Mouse (Mus musculus) neural tube, embryonic 15.5 days (tissue): ENCODE results near the gene Ifnar1. TPM values are rescaled to one million over a fixed set of nuclear protein-coding genes. Genes with fewer than 3 reads are reported as not detected.

Experiments used
- ATAC-seq: fragments of 200-750 bp; cut with Nextera tagmentation; 2 replicates; pipeline ENCODE4 v1.8.0; 2017; ENCODE audit warnings: mild to moderate bottlenecking, moderate TSS enrichment, moderate library complexity; ENCODE audit not compliant: low FRiP score
- H3K27ac ChIP-seq: fragments of 300-500 bp; sonication (generic); replicated peaks from 2 replicates; pipeline ENCODE4 v1.5.1; 2015; ENCODE audit warnings: mild to moderate bottlenecking, inconsistent platforms
- H3K27me3 ChIP-seq: fragments of 300-500 bp; sonication (generic); replicated peaks from 2 replicates; pipeline ENCODE4 v1.6.1; 2015; ENCODE audit warnings: inconsistent platforms
- H3K36me3 ChIP-seq: fragments of 300-500 bp; sonication (generic); 2 replicates; pipeline ENCODE4 v1.6.1; 2015; ENCODE audit warnings: inconsistent platforms
- H3K4me1 ChIP-seq: fragments of 300-500 bp; sonication (generic); 2 replicates; pipeline ENCODE4 v1.6.1; 2015; ENCODE audit warnings: inconsistent platforms
- H3K4me2 ChIP-seq: fragments of 300-500 bp; sonication (generic); 2 replicates; pipeline ENCODE4 v1.6.1; 2015; ENCODE audit warnings: inconsistent platforms, mild to moderate bottlenecking, moderate library complexity
- H3K4me3 ChIP-seq: fragments of 300-500 bp; sonication (generic); replicated peaks from 2 replicates; pipeline ENCODE4 v1.5.1; 2015; ENCODE audit warnings: mild to moderate bottlenecking, inconsistent platforms
- H3K9ac ChIP-seq: fragments of 300-500 bp; sonication (generic); replicated peaks from 2 replicates; pipeline ENCODE4 v1.6.1; 2015; ENCODE audit warnings: mild to moderate bottlenecking, inconsistent platforms
- H3K9me3 ChIP-seq: fragments of 300-500 bp; sonication (generic); replicated peaks from 2 replicates; pipeline ENCODE4 v1.6.1; 2016; ENCODE audit warnings: inconsistent platforms
- WGBS: fragments of 180-500 bp; shearing (Covaris S2); methylation state at CpG from one replicate; pipeline ENCODE4 v1.1.7; 2015; ENCODE audit warnings: mixed read lengths; 5-methylcytosine and 5-hydroxymethylcytosine counted together
- polyA plus RNA-seq: library from polyadenylated mRNA; unstranded; fragments of >200 nt; fragmentation: Nextera tagmentation; extraction: Ambion mirVana; gene quantifications from 2 replicates; pipeline ENCODE4 v1.2.1, GENCODE M21; 2015

Ifnar1 gene
- polyA plus RNA-seq, 1 experiment from 2014 or later = 45.3 TPM

- Histone ChIP-seq H3K27ac (no peak overlapping the region), H3K27me3 (no peaks in the 10 kb centered on the region), H3K9me3 (no peaks in the 10 kb centered on the region), H3K9ac (no peak overlapping the region), H3K4me3 (no peak overlapping the region), H3K4me1 (0 out of 2 replicates have a peak, but pooled peaks cover 2% of the 10 kb centered on the region), H3K36me3 (no peaks in the 10 kb centered on the region), H3K4me2 (no peak overlapping the region)
- WGBS = 88% methylated on average over 7 of the region's 7 CpGs
- ATAC-seq = no peak
These were observed 36.1 kb upstream of the Ifnar1 start for GRCm38 (mm10) chr16:91448895-91449294.

- 0 out of 2 replicates have a peak, but pooled peaks cover 2% of the 10 kb centered on the region for H3K4me1 ChIP-seq
- H3K27me3 ChIP-seq = no peaks in the 10 kb centered on the region
- no peak overlapping the region for H3K9ac ChIP-seq
- 87% methylated on average over 12 of the region's 12 CpGs for WGBS
- ATAC-seq = no peak
- no peak overlapping the region for H3K4me2 ChIP-seq
- no peak overlapping the region for H3K27ac ChIP-seq
- H3K9me3 ChIP-seq = no peaks in the 10 kb centered on the region
- no peaks in the 10 kb centered on the region for H3K36me3 ChIP-seq
- no peak overlapping the region for H3K4me3 ChIP-seq
These were observed 34.6 kb upstream of the Ifnar1 start for GRCm38 (mm10) chr16:91450137-91451064.

DNA sequence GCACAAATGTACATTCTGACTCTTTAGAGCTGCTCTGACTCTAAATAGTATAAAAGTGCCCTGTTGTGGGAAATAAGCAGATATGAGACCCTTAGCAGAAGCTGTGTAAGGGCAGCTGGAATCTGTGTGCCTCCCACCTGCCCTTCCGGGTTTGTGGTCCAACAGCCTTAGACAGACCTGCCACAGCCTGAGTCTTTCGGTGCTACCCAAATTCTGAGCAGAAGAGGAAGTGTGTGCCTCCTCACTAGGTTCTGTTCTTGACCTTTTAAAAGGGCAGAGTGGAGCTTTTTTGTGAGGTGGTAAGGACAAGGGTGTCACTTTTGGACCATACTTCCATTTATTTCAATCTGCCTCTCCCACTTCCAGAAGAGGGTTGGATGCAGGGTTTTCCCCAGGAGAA is 33.1 kb upstream of the Ifnar1 start:
- H3K27me3 ChIP-seq = no peaks in the 10 kb centered on the region
- 79% methylated on average over 2 of the region's 2 CpGs for WGBS
- no peak overlapping the region for H3K9ac ChIP-seq
- no peak overlapping the region for H3K4me2 ChIP-seq
- H3K36me3 ChIP-seq = no peaks in the 10 kb centered on the region
- H3K9me3 ChIP-seq = no peaks in the 10 kb centered on the region
- 0 out of 2 replicates have a peak, but pooled peaks cover 2% of the 10 kb centered on the region for H3K4me1 ChIP-seq
- ATAC-seq = no peak
- no peak overlapping the region for H3K4me3 ChIP-seq
- no peak overlapping the region for H3K27ac ChIP-seq

DNA sequence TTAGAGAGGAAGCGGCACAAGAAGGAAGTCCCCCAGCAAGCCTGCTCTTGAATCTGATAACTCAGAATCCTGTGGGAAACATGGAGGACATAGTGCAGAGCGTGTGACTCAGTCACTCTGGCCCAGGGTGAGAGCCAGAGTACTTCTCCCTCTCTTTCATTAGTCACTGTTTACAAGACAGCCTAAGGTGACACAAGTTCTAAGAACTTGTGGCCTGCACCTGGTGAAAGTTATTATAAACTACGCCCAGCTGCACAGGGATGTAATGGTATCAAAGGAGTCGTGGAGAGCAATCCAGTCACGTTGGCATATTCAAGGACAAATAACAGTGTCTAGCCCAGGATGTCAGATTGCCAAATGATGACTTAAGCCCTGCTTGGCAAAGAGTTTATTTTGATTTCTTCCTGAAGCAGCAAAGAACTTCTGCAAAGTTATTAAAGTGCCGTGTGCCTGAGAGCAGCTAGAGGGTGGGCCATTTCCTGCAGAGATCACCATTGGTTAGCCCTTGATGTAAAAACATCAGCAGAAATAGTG is 32.6 kb upstream of the Ifnar1 start:
- no peaks in the 10 kb centered on the region for H3K36me3 ChIP-seq
- no peak overlapping the region for H3K4me2 ChIP-seq
- H3K9me3 ChIP-seq = no peaks in the 10 kb centered on the region
- WGBS = 79% methylated on average over 6 of the region's 6 CpGs
- no peak for ATAC-seq
- no peak overlapping the region for H3K4me3 ChIP-seq
- no peaks in the 10 kb centered on the region for H3K27me3 ChIP-seq
- H3K9ac ChIP-seq = no peak overlapping the region
- no peak overlapping the region for H3K27ac ChIP-seq
- no peaks in the 10 kb centered on the region for H3K4me1 ChIP-seq

- ATAC-seq = no peak
- 75% methylated on average over 3 of the region's 4 CpGs for WGBS
- H3K27ac ChIP-seq = no peak overlapping the region
These were observed 29.2 kb upstream of the Ifnar1 start for GRCm38 (mm10) chr16:91455868-91456267.

DNA sequence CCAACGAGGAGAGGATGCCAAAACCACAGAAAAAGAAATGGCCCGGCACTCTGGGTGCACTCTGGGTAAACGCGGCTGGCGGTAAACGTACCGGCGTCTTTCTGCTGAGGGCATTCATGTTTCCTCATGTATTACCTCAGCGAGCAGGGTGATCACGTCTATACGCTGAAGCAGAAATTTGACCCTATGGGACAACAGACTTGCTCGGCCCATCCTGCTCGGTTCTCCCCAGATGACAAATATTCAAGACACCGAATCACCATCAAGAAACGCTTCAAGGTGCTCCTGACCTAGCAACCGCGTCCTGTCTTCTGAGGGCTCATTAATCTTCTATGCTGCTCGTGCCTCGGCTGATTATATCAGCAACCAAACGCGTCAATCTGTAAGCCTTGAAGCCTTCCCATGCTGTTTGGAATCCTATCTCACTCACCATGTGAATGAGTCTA is 26.7 kb upstream of the Ifnar1 start:
- no peak overlapping the region for H3K4me2 ChIP-seq
- no peaks in the 10 kb centered on the region for H3K9me3 ChIP-seq
- no peaks in the 10 kb centered on the region for H3K27me3 ChIP-seq
- H3K27ac ChIP-seq = no peak overlapping the region
- no peak overlapping the region for H3K9ac ChIP-seq
- 81% methylated on average over 21 of the region's 21 CpGs for WGBS
- ATAC-seq = no peak
- peaks cover 9% of the 10 kb centered on the region; the same call in 1 of the 2 replicates for H3K4me1 ChIP-seq
- no peak overlapping the region for H3K4me3 ChIP-seq
- H3K36me3 ChIP-seq = no peaks in the 10 kb centered on the region

More at GRCm38 (mm10) chr16:91455868-91456267, 29.2 kb upstream of the Ifnar1 start:
- Histone ChIP-seq H3K27me3 (no peaks in the 10 kb centered on the region), H3K9ac (no peak overlapping the region), H3K36me3 (no peaks in the 10 kb centered on the region), H3K9me3 (no peaks in the 10 kb centered on the region), H3K4me2 (no peak overlapping the region), H3K4me1 (peaks cover 6% of the 10 kb centered on the region; the same call in 1 of the 2 replicates), H3K4me3 (no peak overlapping the region)

- no peak overlapping the region for H3K27ac ChIP-seq
- 34% methylated on average over 5 of the region's 5 CpGs for WGBS
- H3K4me2 ChIP-seq = no peak overlapping the region
- no peaks in the 10 kb centered on the region for H3K36me3 ChIP-seq
- no peak overlapping the region for H3K9ac ChIP-seq
- H3K9me3 ChIP-seq = no peaks in the 10 kb centered on the region
- no peak overlapping the region for H3K4me3 ChIP-seq
- no peaks in the 10 kb centered on the region for H3K27me3 ChIP-seq
- no peak for ATAC-seq
- peaks cover 11% of the 10 kb centered on the region for H3K4me1 ChIP-seq
These were observed 26.1 kb upstream of the Ifnar1 start for GRCm38 (mm10) chr16:91458976-91459375.

DNA sequence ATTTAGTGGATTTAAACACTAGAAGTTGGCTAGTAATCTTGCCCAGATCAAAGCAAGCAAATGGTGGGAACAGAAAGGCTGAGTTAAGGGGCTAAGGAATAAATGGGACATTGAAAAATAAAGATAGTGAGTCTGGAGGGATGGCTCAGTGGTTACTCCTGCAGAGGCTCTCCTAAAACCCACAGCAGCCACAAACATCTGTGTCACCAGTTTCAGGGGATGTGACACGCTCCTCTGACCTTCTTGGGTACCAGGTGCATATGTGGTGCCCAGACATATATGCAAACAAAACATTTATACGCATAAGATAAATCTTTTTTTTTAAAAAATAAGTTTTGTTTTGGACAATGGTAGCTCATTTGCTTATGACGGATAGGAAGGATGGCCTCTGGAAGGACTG is 25.6 kb upstream of the Ifnar1 start:
- 92% methylated on average over 3 of the region's 3 CpGs for whole genome bisulfite sequencing
- H3K4me3 ChIP-seq = no peak overlapping the region
- H3K27me3 ChIP-seq = no peaks in the 10 kb centered on the region
- H3K36me3 ChIP-seq = no peaks in the 10 kb centered on the region
- H3K27ac ChIP-seq = no peak overlapping the region
- no peak overlapping the region for H3K4me2 ChIP-seq
- peaks cover 15% of the 10 kb centered on the region for H3K4me1 ChIP-seq
- H3K9ac ChIP-seq = no peak overlapping the region
- no peak for ATAC-seq
- H3K9me3 ChIP-seq = no peaks in the 10 kb centered on the region

DNA sequence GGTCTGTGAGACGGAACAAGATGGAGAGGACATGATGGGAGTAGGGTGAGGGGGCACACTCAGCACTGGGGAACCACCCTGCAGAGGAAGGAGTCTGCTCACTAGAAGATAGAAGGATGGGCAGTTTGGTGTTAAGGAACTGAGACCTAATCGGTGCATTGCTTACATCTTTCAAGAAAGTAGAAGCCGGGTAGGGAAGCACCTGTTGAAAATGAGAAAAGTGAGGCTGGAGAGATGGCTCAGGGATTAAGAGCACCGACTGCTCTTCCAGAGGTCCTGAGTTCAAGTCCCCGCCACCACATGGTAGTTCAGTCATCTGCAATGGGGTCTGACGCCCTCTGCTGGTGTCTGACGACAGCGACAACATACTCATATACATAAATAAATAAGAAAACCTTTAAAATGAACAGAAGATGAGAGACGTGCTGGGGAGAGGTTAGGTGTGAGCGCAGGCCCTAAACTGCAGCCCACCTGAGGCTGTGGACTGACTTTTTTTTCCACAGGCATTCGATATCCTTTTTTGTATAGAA is 25.1 kb upstream of the Ifnar1 start:
- ATAC-seq = no peak
- no peaks in the 10 kb centered on the region for H3K27me3 ChIP-seq
- H3K4me1 ChIP-seq = peaks cover 15% of the 10 kb centered on the region
- H3K9me3 ChIP-seq = no peaks in the 10 kb centered on the region
- 76% methylated on average over 11 of the region's 11 CpGs for WGBS
- H3K4me3 ChIP-seq = no peak overlapping the region
- no peak overlapping the region for H3K4me2 ChIP-seq
- no peaks in the 10 kb centered on the region for H3K36me3 ChIP-seq
- H3K27ac ChIP-seq = no peak overlapping the region
- H3K9ac ChIP-seq = no peak overlapping the region

- Histone ChIP-seq H3K9ac (no peak overlapping the region), H3K27ac (no peak overlapping the region), H3K4me2 (no peak overlapping the region), H3K36me3 (no peaks in the 10 kb centered on the region), H3K4me3 (no peak overlapping the region), H3K27me3 (no peaks in the 10 kb centered on the region), H3K4me1 (peaks cover 24% of the 10 kb centered on the region), H3K9me3 (no peaks in the 10 kb centered on the region)
- WGBS = 62% methylated on average over 11 of the region's 11 CpGs
- ATAC-seq = no peak
These were observed 23.9 kb upstream of the Ifnar1 start for GRCm38 (mm10) chr16:91461066-91461638.

- no peaks in the 10 kb centered on the region for H3K36me3 ChIP-seq
- WGBS = 52% methylated on average over 9 of the region's 9 CpGs
These were observed 23.3 kb upstream of the Ifnar1 start for GRCm38 (mm10) chr16:91461773-91462181.

More at GRCm38 (mm10) chr16:91461773-91462181, 23.3 kb upstream of the Ifnar1 start:
- no peak overlapping the region for H3K4me3 ChIP-seq
- no peak overlapping the region for H3K27ac ChIP-seq
- H3K4me1 ChIP-seq = peaks cover 30% of the 10 kb centered on the region
- no peaks in the 10 kb centered on the region for H3K27me3 ChIP-seq
- H3K9ac ChIP-seq = no peak overlapping the region
- no peak overlapping the region for H3K4me2 ChIP-seq
- no peaks in the 10 kb centered on the region for H3K9me3 ChIP-seq
- no peak for ATAC-seq
